Mouse (Mus musculus): ENCODE data around the gene Serinc2.
"Not testable (repeated sequence)": the region's sequence is repeated elsewhere in the genome, so short reads cannot be mapped to it uniquely, and the experiment has no call there.

The Serinc2 gene

GRCm38 (mm10) chr4:130264698-130265349, 14.2 kb downstream of the Serinc2 start:
- in situ Hi-C loops (cut with MboI, MseI): loop anchor here (10.0 kb wide), 1 partner anchor 990 kb away; no protein-coding TSS in a partner anchor

- in situ Hi-C loops (cut with MboI, MseI): loop anchor here (10.0 kb wide), 1 partner anchor 991 kb away; no protein-coding TSS in a partner anchor
Observed at GRCm38 (mm10) chr4:130264131-130264530, 14.9 kb downstream of the Serinc2 start.

GRCm38 (mm10) chr4:130260406-130260805, 18.6 kb downstream of the Serinc2 start:
- in situ Hi-C loops (cut with MboI, MseI): loop anchor here (10.0 kb wide), 1 partner anchor 994 kb away; no protein-coding TSS in a partner anchor

- in situ Hi-C loops (cut with MboI, MseI): no loop called here
Observed at GRCm38 (mm10) chr4:130252441-130253157, 26.4 kb downstream of the Serinc2 start.

GRCm38 (mm10) chr4:130251763-130252162, 27.2 kb downstream of the Serinc2 start:
- in situ Hi-C loops (cut with MboI, MseI): no loop called here

GRCm38 (mm10) chr4:130251172-130251705, 27.8 kb downstream of the Serinc2 start:
- in situ Hi-C loops (cut with MboI, MseI): no loop called here

DNA sequence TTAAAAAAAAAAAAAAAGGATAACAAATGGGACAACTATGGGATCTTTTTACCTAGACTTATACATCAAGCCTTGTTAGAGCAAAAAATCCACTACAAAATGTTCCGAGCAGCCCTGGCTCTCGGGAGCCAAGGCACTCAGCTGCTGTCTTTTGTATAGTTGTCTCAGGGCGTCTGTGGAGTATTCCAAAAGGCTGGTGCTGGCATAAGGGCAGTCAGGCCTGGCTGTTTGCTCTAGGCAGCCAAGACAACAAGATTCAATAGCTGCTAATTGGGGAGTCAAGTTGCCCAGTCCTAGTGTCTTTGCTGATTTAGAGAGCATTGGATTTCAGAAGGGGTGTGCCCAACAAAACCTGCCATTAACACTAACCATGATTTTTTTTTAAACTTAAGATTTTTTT, 30.4 kb downstream of the Serinc2 start:
- in situ Hi-C loops (cut with MboI, MseI): no loop called here

- in situ Hi-C loops (cut with MboI, MseI): no loop called here
Observed at GRCm38 (mm10) chr4:130246132-130246531, 32.9 kb downstream of the Serinc2 start.

DNA sequence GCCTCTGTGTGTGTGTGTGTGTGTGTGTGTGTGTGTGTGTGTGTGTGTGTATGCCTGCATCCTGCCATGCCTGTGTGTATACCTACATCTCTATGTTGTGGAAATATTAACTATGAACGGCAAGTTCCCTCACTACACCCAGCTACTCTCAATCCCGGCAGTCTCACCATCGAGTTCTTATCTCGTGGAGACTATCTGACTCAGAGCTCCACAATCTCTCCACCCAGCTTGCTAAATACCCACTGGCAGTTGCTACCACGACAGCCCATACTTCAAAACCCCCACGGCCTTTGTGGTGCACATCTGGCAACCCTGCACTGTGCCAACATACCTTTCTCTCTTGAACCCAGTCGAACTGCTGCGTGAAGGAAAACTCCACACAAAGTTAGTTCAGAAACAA, 34.3 kb downstream of the Serinc2 start:
- in situ Hi-C loops (cut with MboI, MseI): no loop called here

DNA sequence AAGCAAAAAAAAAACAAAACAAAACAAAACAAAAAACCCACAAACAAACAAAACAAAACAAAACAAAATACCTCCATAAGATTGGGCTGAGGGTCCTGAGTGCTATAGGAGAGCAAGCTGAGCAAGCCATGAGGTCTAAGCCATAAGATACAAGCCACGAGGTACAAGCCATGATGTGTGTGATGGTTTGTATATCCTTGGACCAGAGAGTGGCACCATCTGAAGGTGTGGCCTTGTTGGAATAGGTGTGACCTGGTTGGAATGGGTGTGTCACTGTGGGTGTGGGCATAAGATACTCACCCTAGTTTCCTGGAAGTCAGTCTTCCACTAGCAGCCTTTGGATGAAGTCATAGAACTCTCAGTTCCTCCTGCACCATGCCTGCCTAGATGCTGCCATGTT, 35.4 kb downstream of the Serinc2 start:
- in situ Hi-C loops (cut with MboI, MseI): not testable (repeated sequence)

GRCm38 (mm10) chr4:130242956-130243355, 36.0 kb downstream of the Serinc2 start:
- in situ Hi-C loops (cut with MboI, MseI): no loop called here

DNA sequence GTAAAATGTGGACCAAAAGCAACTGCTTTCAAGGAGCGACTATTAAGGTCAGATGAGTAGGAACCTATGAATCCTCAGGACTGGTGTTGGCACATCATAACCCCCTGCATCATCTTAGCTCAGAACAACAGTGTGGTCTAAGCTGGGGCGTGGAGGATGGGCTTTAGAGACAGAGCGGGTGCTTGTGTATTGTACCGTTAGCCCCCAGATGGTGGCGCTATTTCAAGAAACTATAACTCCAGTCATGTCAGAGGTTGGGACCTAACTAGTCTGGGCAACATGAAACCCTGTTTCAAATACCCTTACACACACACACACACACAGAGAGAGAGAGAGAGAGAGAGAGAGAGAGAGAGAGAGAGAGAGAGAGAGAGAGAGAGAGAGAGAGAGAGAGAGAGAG, 38.3 kb downstream of the Serinc2 start:
- in situ Hi-C loops (cut with MboI, MseI): no loop called here

DNA sequence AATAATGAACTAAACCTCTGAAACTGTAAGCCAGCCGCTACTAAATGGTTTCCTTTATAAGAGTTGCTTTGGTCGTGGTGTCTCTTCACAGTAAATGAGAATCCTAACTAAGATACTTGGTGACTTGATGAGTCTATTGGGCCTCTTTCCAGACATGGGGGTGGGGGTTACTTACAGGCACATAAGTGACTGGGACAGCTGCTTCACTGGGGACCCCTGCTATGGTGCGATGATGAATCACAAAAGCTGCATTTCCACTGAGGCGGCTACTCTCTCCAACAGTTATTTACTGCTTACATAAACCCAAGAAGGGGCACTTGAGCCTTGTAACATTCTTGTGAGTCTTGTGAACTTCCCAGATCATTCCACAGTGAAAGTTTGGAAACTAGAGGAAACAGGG, 41.4 kb downstream of the Serinc2 start:
- in situ Hi-C loops (cut with MboI, MseI): no loop called here

DNA sequence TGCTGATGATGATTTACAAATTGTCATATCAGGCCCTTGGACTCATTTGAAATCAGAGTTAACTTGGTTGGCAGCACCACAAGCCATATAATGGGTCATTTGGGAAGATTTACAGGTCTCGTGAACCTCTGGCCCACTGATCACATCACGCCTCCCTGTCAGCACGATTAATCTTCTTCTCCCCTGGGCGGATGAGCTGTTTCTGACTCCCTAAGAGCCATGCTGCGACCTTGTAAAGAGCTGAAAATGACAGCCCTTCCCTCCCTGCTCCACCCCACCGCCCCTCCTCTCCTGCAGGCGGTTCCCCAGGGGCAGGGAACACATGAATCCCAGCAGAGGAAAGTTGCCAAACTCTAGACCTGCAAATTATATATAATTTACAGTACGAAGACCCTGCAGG, 42.6 kb downstream of the Serinc2 start:
- in situ Hi-C loops (cut with MboI, MseI): no loop called here

DNA sequence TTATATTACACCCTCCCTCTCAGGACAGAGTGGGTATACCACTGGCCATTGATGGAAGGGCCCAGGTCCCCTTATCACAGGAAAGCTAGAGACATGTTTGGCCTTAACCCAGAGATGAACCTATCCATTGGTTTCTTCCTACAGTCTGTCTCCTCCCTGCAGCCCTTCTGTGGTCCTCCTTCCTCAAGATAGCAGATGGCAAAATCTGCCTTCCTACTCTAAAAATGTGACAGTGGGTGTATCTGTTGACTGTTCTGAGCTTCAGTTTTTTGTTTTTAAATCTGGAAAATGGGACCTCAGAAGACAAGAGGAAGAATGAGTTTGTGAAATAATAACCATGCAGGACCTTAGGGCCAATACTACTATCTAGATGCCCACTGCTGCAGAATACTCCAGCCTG, 54.9 kb downstream of the Serinc2 start:
- in situ Hi-C loops (cut with MboI, MseI): no loop called here

- in situ Hi-C loops (cut with MboI, MseI): no loop called here
Observed at GRCm38 (mm10) chr4:130222179-130222578, 56.8 kb downstream of the Serinc2 start, which contains the start of gene Gm853. TSS of gene Gm853 (minus strand) at chr4:130222401.

- in situ Hi-C loops (cut with MboI, MseI): no loop called here
Observed at GRCm38 (mm10) chr4:130220176-130220575, 58.8 kb downstream of the Serinc2 start.

DNA sequence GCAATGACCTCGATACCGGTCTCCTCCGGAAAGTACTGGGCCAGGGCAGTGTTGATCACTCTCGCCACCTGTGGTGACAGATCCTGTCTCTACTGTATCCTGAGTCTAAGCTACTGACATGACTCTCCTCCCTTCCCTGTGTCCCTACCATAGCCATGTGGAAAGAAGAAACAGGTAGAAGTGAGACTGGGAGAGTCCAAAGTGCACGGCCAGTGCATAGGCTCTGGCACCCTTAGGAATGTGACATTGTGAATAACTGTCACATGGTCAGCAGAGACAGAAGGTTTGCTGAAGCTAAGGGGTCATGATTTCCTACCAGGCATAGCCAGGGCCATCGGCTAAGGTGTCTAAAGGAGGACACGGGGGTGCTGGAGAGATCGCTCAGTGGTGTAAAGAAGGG, 63.6 kb downstream of the Serinc2 start:
- in situ Hi-C loops (cut with MboI, MseI): no loop called here

DNA sequence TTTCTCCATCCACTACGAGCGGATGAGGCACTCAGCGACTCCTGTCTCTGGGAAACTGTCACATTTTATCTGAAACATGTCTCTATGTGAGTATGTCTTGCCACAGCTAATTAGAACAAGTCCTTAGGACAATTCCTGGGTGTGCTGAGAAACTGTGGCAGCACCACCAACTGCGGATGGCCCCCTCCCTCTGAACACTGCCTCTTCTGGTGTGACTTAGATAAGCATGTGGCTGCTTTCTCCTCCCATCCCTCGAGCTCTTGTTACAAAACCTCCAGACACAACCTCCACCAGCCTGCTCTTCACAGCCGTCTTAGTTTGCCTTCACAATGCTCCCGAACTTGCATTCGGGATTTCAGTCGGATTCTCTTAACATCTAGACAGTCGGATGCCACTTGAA, 65.1 kb downstream of the Serinc2 start:
- in situ Hi-C loops (cut with MboI, MseI): no loop called here

DNA sequence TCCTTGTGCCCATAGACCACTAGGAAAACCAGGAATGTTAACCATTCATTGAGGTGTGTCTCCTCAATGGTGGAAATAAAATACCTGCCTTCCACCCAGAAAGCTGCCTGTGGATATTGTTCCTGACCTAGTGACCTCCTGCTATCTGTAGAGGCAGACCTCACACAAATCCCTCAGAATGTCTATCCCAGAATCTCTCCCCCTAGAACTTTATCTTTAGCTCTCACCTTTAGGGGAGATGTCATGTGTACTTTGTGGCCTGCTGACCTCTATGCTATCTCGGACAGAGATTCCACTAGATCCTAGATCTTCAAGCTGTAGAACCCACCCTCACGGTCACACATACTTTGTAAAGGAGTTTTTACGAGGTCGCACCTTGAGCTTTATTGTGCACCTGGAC, 65.8 kb downstream of the Serinc2 start:
- in situ Hi-C loops (cut with MboI, MseI): no loop called here

GRCm38 (mm10) chr4:130212421-130212820, 66.6 kb downstream of the Serinc2 start:
- in situ Hi-C loops (cut with MboI, MseI): no loop called here

- in situ Hi-C loops (cut with MboI, MseI): no loop called here
Observed at GRCm38 (mm10) chr4:130211870-130212269, 67.1 kb downstream of the Serinc2 start.
